Mouse (Mus musculus) spleen, postnatal 14 days (tissue): Measurements from ENCODE around the gene Krtap16-3.

Experiments used
- DNase-seq, 2 experiments: peaks; one replicate each; pipeline ENCODE4 v3.0.0; 2021 to 2022; ENCODE audit warnings: low spot score in 2 of 2

Gene Krtap16-3

DNA sequence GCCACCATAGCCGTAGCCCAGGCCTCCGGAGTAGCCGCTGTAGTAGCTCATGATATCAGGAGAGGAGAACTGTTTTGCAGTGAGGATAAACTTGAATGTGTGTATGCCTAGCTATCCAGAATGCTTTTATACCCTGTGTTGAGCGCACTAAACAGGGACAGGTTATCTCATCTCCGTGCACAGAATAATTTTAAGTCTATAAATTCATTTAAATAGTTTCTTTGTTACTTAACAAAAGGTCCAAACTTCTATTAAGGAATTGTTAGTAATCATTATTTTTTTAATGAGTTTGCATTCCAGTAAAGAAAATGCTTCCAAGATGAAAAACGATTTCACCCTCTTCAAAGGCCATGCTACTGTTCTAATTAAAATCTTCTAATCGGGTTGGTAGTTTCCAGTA is at the start of gene Krtap16-3:
TSS of gene Krtap16-3 (minus strand) at position 101 of the 400 bp plus-strand sequence.
- DNase-seq, result no peak

DNA sequence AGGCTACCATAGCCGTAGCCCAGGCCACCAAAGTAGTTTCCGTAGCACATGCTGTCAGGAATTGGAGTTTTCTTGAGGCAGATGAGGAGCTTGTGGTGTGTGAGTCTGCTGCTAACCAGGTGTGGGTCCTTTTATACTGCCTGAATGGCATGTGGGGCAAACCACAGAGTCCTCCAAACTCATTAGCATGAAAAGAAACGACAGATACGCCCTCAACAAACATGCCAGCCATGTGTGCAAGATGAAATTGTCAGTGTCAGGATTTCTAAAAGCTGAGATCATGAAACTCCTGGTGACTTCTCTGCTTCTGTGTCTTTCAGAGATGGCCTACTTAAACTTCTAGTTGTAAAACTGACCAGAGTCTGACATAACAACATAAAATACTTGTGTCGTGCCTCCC is 48.0 kb upstream of the Krtap16-3 start, which contains the start of gene Krtap22-2:
TSS of gene Krtap22-2 (minus strand) at position 101 of the 400 bp plus-strand sequence.
- no peak for DNase-seq

DNA sequence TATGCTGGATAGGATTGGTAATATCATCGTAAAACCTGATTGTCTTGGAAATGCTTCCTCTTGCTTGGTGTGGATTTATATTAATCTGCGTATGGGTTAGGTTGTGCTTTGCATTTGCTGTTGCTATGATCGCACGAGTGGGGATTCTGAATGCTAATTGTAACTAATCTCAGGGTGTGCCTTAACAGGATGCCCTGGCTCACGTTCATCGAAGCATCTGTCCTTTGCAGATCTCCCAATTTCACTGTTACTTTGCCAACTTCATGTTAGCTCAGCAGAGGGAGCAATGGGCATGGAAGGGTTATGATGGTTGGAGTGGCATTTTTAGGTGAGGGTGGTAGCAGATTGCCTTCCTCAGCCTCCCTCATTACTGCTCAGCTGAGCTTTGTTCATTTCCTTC is 21.6 kb downstream of the Krtap16-3 start:
- DNase-seq, result no peak

DNA sequence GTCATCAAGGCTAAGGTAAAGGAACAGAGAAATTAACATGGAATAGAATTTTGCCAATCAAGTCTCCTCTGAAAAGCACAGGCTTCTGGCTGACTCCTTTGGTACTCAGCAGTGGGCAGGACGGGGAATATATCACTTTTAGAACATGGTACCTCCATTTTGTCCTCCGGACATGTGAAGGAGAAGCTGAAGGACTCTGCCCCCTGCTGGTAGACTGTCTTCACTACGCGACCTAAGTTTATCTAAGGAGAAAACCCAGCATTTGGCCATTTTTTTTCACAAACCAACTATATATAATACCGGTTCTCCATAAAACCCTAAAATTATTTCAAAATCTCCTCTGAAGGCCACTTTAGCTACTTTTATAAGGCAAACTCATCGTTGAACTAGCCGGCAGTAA is 24.4 kb downstream of the Krtap16-3 start:
- no peak for DNase-seq

DNA sequence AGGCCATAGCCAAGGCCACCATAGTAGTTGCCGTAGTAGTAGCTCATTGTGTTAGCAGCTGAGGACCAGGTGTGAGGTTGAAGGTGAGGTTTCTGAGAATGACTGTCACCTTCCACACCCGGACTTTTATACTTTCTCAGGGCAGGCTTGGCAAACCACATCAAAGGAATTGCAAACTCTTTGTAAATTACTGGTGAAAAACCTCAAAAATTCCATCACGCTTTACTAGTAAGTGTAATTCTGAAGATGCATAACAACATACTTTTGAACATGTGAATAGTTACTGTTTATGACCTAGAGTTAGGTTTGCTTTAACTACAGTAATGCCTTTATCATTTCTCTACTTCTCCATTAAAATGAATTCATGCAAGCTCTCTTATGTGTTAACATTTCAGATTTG is 30.5 kb downstream of the Krtap16-3 start, which contains the start of gene Krtap19-9b:
TSS of gene Krtap19-9b (minus strand) at position 101 of the 400 bp plus-strand sequence.
- DNase-seq, result no peak
